Mouse (Mus musculus) olfactory bulb, adult 2 months (tissue): ENCODE data around the gene Pofut1.

ENCODE experiments used
- CTCF ChIP-seq: fragments of 200-500 bp; IDR thresholded peaks from 2 replicates; pipeline ENCODE4 v1.5.1; 2012; ENCODE audit warnings: low read depth, mild to moderate bottlenecking, low read length, moderate library complexity; ENCODE audit not compliant: insufficient read depth
- POLR2A ChIP-seq: fragments of 200-500 bp; IDR thresholded peaks from 2 replicates; pipeline ENCODE4 v1.6.1; 2012; ENCODE audit warnings: mild to moderate bottlenecking, low read depth, low read length, moderate library complexity; ENCODE audit not compliant: insufficient read depth

- no peak for TF ChIP-seq CTCF
- TF ChIP-seq POLR2A = no peak
Measured at GRCm38 (mm10) chr2:153237891-153238290, 3.4 kb upstream of the Pofut1 start.
